Mouse (Mus musculus) kidney, adult 2 months (tissue): Measurements from ENCODE around the gene Rps3. TPM values are rescaled to one million over a fixed set of nuclear protein-coding genes. Genes with fewer than 3 reads are reported as not detected.

Experiments
- DNase-seq: peaks from one replicate; pipeline ENCODE4 v3.0.0; 2021
- H3K27ac ChIP-seq: fragments of 200-500 bp; 2 replicates; pipeline ENCODE4 v1.5.1; 2012; ENCODE audit warnings: low read depth, low read length, control low read depth, inconsistent platforms; ENCODE audit not compliant: insufficient read depth
- H3K27me3 ChIP-seq: fragments of 200-500 bp; replicated peaks from 2 replicates; pipeline ENCODE4 v1.6.1; 2012; ENCODE audit warnings: mild to moderate bottlenecking, moderate library complexity, low read length, inconsistent platforms; ENCODE audit not compliant: control insufficient read depth, insufficient read depth
- H3K36me3 ChIP-seq: fragments of 200-500 bp; 2 replicates; pipeline ENCODE4 v1.6.1; 2012; ENCODE audit warnings: mild to moderate bottlenecking, moderate library complexity, low read length, inconsistent platforms; ENCODE audit not compliant: control insufficient read depth, insufficient read depth
- H3K4me1 ChIP-seq: fragments of 200-500 bp; 2 replicates; pipeline ENCODE4 v1.6.1; 2011; ENCODE audit warnings: low read length; ENCODE audit not compliant: control insufficient read depth, insufficient read depth
- H3K4me3 ChIP-seq: fragments of 200-500 bp; 2 replicates; pipeline ENCODE4 v1.5.1; 2011; ENCODE audit warnings: mild to moderate bottlenecking, low read depth, low read length, control low read depth; ENCODE audit not compliant: insufficient read depth
- CTCF ChIP-seq: fragments of 200-500 bp; conservative IDR thresholded peaks from 2 replicates; pipeline ENCODE4 v1.5.1; 2011; ENCODE audit warnings: low read depth, mild to moderate bottlenecking, control low read depth, low read length, moderate library complexity, mixed read lengths; ENCODE audit not compliant: insufficient read depth, insufficient read length
- POLR2A ChIP-seq: fragments of 200-500 bp; IDR thresholded peaks from one replicate; pipeline ENCODE4 v1.6.1; 2011; ENCODE audit warnings: low read depth, low read length, control low read depth
- WGBS: fragments of 180-500 bp; shearing (Covaris S2); methylation state at CpG from one replicate; pipeline ENCODE4 v1.1.7; 2018; 5-methylcytosine and 5-hydroxymethylcytosine counted together
- polyA plus RNA-seq: library from polyadenylated mRNA; depleted of rRNA; stranded (reverse); fragments of >200 nt; gene quantifications from 2 replicates; pipeline ENCODE4 v1.2.3, GENCODE M21; 2012

Rps3 gene
- polyA plus RNA-seq, 1 experiment: 386 TPM

GRCm38 (mm10) chr7:99500655-99501054 lies 17.1 kb upstream of the Rps3 start:
- no peak overlapping the region for H3K4me3 ChIP-seq
- no peaks in the 10 kb centered on the region for H3K4me1 ChIP-seq
- TF ChIP-seq CTCF: no peak
- TF ChIP-seq POLR2A: no peak
- H3K27me3 ChIP-seq: no peaks in the 10 kb centered on the region
- H3K36me3 ChIP-seq: no peaks in the 10 kb centered on the region
- no peak overlapping the region for H3K27ac ChIP-seq
- DNase-seq: no peak
- 65% methylated on average over 5 of the region's 5 CpGs for WGBS

GRCm38 (mm10) chr7:99500201-99500600 lies 16.7 kb upstream of the Rps3 start:
- 4% methylated on average over 8 of the region's 8 CpGs for WGBS
- H3K27ac ChIP-seq: no peak overlapping the region
- no peaks in the 10 kb centered on the region for H3K36me3 ChIP-seq
- no peaks in the 10 kb centered on the region for H3K4me1 ChIP-seq
- peak; percentile 93 for TF ChIP-seq CTCF
- TF ChIP-seq POLR2A: no peak
- DNase-seq: peak; percentile 84
- H3K27me3 ChIP-seq: no peaks in the 10 kb centered on the region
- no peak overlapping the region for H3K4me3 ChIP-seq

DNA sequence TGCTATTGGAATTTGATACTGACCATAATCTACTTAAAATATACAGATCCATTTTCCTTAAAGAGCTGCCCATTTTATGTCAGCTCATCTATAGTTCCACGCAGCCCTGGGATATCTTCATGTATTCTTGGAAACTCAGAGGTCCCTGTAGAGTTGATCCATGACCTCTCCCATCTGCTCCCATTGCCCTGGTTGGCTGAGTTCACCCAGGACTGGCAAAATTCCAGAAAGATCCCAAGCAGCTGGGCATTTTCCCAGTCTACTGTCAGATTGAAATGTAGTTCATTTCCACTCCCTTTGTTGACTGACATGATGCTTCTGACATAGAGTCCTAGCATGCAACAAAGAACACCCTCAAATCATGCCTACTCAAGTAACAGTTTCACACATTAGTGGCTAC lies 15.6 kb upstream of the Rps3 start:
- DNase-seq: peak; percentile 19
- H3K4me3 ChIP-seq: no peak overlapping the region

DNA sequence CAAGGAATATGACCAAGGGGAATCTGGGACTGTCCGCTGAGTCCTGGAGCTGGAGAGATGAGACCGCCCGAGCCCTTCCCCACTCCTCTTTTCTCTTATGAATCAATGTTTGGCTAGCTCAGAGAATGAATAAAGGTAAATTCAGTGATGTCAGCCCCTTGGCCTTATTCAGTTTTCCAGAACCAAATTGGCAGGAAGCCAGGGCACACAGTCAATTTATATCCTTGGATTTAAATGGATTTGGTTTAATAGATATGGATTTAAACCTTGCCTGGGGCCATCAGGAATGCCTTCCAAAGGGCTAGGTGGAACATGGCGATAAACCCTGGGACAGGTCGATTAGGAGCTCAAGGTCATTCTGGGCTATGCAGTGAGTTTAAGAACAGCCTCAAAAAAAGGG lies 6.2 kb upstream of the Rps3 start:
- WGBS: 76% methylated on average over 5 of the region's 5 CpGs

More for the DNA sequence above, 15.6 kb upstream of the Rps3 start:
- WGBS: 44% methylated on average over 1 of the region's 1 CpGs
- Histone ChIP-seq H3K36me3 (no peaks in the 10 kb centered on the region), H3K27ac (no peak overlapping the region), H3K4me1 (no peaks in the 10 kb centered on the region), H3K27me3 (no peaks in the 10 kb centered on the region)
- TF ChIP-seq POLR2A (no peak), CTCF (no peak)

DNA sequence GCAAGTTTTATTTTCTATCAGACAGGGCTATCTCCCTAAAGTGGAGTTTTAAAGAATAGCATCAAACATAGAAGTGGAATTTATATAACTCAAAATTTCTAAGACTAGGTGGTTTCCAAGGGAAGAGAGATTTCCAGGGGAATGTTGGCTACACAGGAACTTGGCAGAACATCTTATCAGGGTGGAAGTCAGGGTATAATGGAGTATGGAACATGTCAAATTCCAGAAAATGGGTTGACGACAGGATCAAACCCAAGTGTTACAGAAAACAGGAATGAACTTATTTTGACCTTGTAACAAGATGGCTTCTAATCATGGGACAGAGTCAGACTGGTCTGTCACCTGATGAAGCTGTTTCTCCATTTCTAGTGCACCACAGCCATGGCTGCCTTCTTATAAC lies 1.1 kb upstream of the Rps3 start:
- Histone ChIP-seq H3K27ac (no peak overlapping the region), H3K4me1 (peaks cover 9% of the 10 kb centered on the region; the same call in 1 of the 2 replicates), H3K4me3 (no peak overlapping the region), H3K36me3 (peaks cover 3% of the 10 kb centered on the region; the same call in 1 of the 2 replicates), H3K27me3 (no peaks in the 10 kb centered on the region)
- DNase-seq: no peak
- WGBS: 69% methylated on average over 1 of the region's 1 CpGs
- TF ChIP-seq POLR2A: no peak
- TF ChIP-seq CTCF: no peak

More for the DNA sequence above, 6.2 kb upstream of the Rps3 start:
- TF ChIP-seq CTCF: no peak
- TF ChIP-seq POLR2A: no peak
- H3K4me3 ChIP-seq: no peak overlapping the region
- no peak overlapping the region for H3K27ac ChIP-seq
- H3K4me1 ChIP-seq: no peaks in the 10 kb centered on the region
- H3K27me3 ChIP-seq: no peaks in the 10 kb centered on the region
- no peak for DNase-seq
- H3K36me3 ChIP-seq: no peaks in the 10 kb centered on the region

GRCm38 (mm10) chr7:99483924-99484319 lies 384 bp upstream of the Rps3 start:
- no peak overlapping the region for H3K4me3 ChIP-seq

DNA sequence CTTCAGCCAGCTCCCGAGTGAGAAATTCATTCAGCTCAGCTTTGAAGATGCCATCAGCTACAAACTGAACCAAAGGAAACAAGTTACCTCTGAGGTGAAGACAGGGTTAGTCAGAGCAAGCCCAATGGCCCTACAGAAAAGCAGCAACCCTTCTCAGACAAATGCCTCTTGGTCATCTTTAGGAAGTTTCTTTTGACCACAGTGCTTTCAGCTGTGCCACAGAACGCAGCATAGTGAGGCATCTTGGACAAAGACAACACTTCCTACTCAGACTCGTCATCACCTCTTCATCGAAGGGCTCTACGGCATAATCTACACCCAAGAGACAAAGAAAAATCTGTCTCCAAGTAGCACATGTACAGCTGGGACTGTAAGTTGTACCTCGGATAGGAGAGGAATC lies 901 bp downstream of the Rps3 start:
- WGBS: 2% methylated on average over 6 of the region's 6 CpGs
- Histone ChIP-seq H3K4me1 (peaks cover 9% of the 10 kb centered on the region; the same call in 1 of the 2 replicates), H3K27me3 (no peaks in the 10 kb centered on the region), H3K27ac (no peak overlapping the region), H3K4me3 (peak overlapping the region; percentile 67), H3K36me3 (peaks cover 7% of the 10 kb centered on the region; the same call in 1 of the 2 replicates)
- TF ChIP-seq CTCF (no peak), POLR2A (no peak)
- DNase-seq: no peak

More at GRCm38 (mm10) chr7:99483924-99484319, 384 bp upstream of the Rps3 start:
- WGBS: 44% methylated on average over 8 of the region's 8 CpGs
- Histone ChIP-seq H3K27me3 (no peaks in the 10 kb centered on the region), H3K4me1 (peaks cover 9% of the 10 kb centered on the region; the same call in 1 of the 2 replicates), H3K27ac (peak overlapping the region; percentile 63), H3K36me3 (peaks cover 5% of the 10 kb centered on the region; the same call in 1 of the 2 replicates)
- DNase-seq: no peak
- TF ChIP-seq CTCF (no peak), POLR2A (no peak)
